Mouse (Mus musculus) heart, postnatal 25 days (tissue): Measurements from ENCODE around the gene Focad. TPM values are rescaled to one million over a fixed set of nuclear protein-coding genes. Genes with fewer than 3 reads are reported as not detected.

Source experiments
- DNase-seq: peaks from one replicate; pipeline ENCODE4 v3.0.0; 2022; ENCODE audit warnings: low spot score
- intact Hi-C: fragments of 180-260 bp; cut with DNase I; formaldehyde crosslinking; loops from one replicate; pipeline ENCODE4 v1.15.1; 2025
- total RNA-seq, 2 experiments: library from RNA; stranded (reverse); gene quantifications; 2 replicates each; pipeline ENCODE4 v1.2.3; 2021

Focad gene
- total RNA-seq, 2 experiments from 2014 or later, result 15.0 to 17.0 TPM

- intact Hi-C loops, result no loop called here
- no peak for DNase-seq
These were observed 44.0 kb downstream of the Focad start for GRCm38 (mm10) chr4:88138366-88138917.

- intact Hi-C loops, result no loop called here
- no peak for DNase-seq
These were observed 55.0 kb downstream of the Focad start for GRCm38 (mm10) chr4:88149462-88149861.

- DNase-seq, result no peak
- intact Hi-C loops, result no loop called here
These were observed 61.2 kb downstream of the Focad start for GRCm38 (mm10) chr4:88155490-88156160.

- intact Hi-C loops, result no loop called here
- DNase-seq, result no peak
These were observed 62.5 kb downstream of the Focad start for GRCm38 (mm10) chr4:88156961-88157360.

- no peak for DNase-seq
- intact Hi-C loops, result no loop called here
These were observed 63.2 kb downstream of the Focad start for GRCm38 (mm10) chr4:88157644-88158043.

GRCm38 (mm10) chr4:88159256-88159655 is 64.8 kb downstream of the Focad start:
- DNase-seq, result no peak
- intact Hi-C loops, result no loop called here

- intact Hi-C loops, result no loop called here
These were observed 65.3 kb downstream of the Focad start for GRCm38 (mm10) chr4:88159700-88160099.

GRCm38 (mm10) chr4:88163511-88164247 is 69.2 kb downstream of the Focad start:
- intact Hi-C loops, result no loop called here
- no peak for DNase-seq

More at GRCm38 (mm10) chr4:88159700-88160099, 65.3 kb downstream of the Focad start:
- no peak for DNase-seq

GRCm38 (mm10) chr4:88167008-88167862 is 72.8 kb downstream of the Focad start:
- DNase-seq, result no peak
- intact Hi-C loops, result no loop called here

- intact Hi-C loops, result no loop called here
- DNase-seq, result no peak
These were observed 80.9 kb downstream of the Focad start for GRCm38 (mm10) chr4:88175058-88175974.

GRCm38 (mm10) chr4:88179296-88179695 is 84.9 kb downstream of the Focad start:
- intact Hi-C loops, result no loop called here

GRCm38 (mm10) chr4:88184293-88184692 is 89.9 kb downstream of the Focad start:
- DNase-seq, result no peak

More at GRCm38 (mm10) chr4:88179296-88179695, 84.9 kb downstream of the Focad start:
- no peak for DNase-seq

GRCm38 (mm10) chr4:88185872-88186426 is 91.5 kb downstream of the Focad start:
- intact Hi-C loops, result no loop called here
- no peak for DNase-seq

More at GRCm38 (mm10) chr4:88184293-88184692, 89.9 kb downstream of the Focad start:
- intact Hi-C loops, result no loop called here

- DNase-seq, result no peak
These were observed 93.2 kb downstream of the Focad start for GRCm38 (mm10) chr4:88187649-88188048.

GRCm38 (mm10) chr4:88189495-88189894 is 95.1 kb downstream of the Focad start:
- intact Hi-C loops, result no loop called here
- no peak for DNase-seq

More at GRCm38 (mm10) chr4:88187649-88188048, 93.2 kb downstream of the Focad start:
- intact Hi-C loops, result no loop called here

- DNase-seq, result no peak
- intact Hi-C loops, result no loop called here
These were observed 99.8 kb downstream of the Focad start for GRCm38 (mm10) chr4:88194256-88194655.

- intact Hi-C loops, result no loop called here
- DNase-seq, result no peak
These were observed 101.6 kb downstream of the Focad start for GRCm38 (mm10) chr4:88195898-88196495.

GRCm38 (mm10) chr4:88196500-88196912 is 102.1 kb downstream of the Focad start:
- intact Hi-C loops, result no loop called here
- DNase-seq, result no peak
